Mouse (Mus musculus) layer of hippocampus, adult 11-12 months (tissue): ENCODE results near the gene Dock7.

ENCODE experiments used
- DNase-seq: peaks from one replicate; pipeline ENCODE4 v3.0.0; 2022; ENCODE audit warnings: low spot score

Dock7 gene

DNA sequence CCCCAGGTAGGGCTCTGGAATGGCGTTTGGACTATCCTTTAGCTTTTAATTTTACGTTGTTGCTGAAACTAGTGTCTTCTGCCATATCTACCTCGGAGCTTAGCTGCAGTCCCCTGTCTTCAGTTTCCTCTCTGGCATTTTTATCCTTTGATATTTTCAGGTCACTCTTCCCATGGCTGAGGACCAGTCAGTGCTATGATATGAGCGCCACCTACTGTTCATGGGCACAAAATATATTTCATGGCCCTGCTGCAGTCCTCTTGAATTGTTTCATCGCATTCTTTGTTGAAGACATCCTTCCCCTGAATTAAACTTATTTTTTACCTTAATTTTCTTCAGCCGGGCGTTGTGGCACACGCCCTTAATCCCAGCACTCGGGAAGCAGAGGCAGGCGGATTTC lies 233.6 kb downstream of the Dock7 start:
- DNase-seq, result peak; percentile 58
